Mouse (Mus musculus): ENCODE results near the gene Tac2. TPM values are rescaled to one million over a fixed set of nuclear protein-coding genes. Genes with fewer than 3 reads are reported as not detected.

Tac2 gene
- polyA plus RNA-seq (2015; fragmentation: Nextera tagmentation; extraction: Ambion mirVana): 4.5 and 6.6 TPM in 2 replicates

DNA sequence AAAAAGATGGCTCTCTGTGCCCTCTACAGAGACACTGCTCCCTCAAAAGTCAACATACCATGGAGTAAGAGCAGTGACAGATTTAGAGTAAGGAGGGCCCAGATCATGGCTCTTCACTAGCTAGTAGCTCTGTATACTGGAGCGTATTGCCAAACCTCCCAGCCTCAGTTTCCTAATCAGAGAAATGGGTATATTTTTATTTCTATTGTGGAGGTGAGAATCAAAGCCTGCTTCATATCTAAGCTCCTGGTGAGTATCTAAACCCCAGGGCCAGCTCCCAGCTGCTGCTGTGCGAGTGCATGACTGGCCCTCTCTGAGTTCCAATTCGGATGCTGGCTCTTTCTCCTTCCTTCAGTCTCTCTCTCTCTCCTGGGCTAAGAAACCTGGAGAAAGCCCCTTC is at the start of gene Tac2:
TSS of gene Tac2 (plus strand) at position 301 of the 400 bp plus-strand sequence.
- Histone ChIP-seq H3K4me2 (replicated peaks) (no peak within 1 kb of the TSS), H3K4me3 (no peak within 1 kb of the TSS), H3K4me1 (peaks cover 16% of the 10 kb centered on the region), H3K27ac (replicated peaks) (no peak within 1 kb of the TSS), H3K36me3 (no peaks in the 10 kb centered on the region), H3K9ac (replicated peaks) (no peak within 1 kb of the TSS), H3K9me3 (no peaks in the 10 kb centered on the region), H3K27me3 (no peaks in the 10 kb centered on the region; the same call in 1 of the 2 replicates)
- WGBS: 76% methylated on average over 3 of the region's 3 CpGs
- no peak for ATAC-seq (replicated peaks)

- WGBS: 85% methylated on average over 8 of the region's 8 CpGs
- Histone ChIP-seq H3K4me2 (replicated peaks) (no peak overlapping the region), H3K4me1 (peaks cover 19% of the 10 kb centered on the region), H3K9me3 (no peaks in the 10 kb centered on the region), H3K9ac (replicated peaks) (no peak overlapping the region), H3K27me3 (no peaks in the 10 kb centered on the region), H3K27ac (replicated peaks) (0 out of 2 replicates have a peak overlapping the region, but pooled peaks have one; percentile 40), H3K36me3 (no peaks in the 10 kb centered on the region), H3K4me3 (no peak overlapping the region)
- no peak for ATAC-seq (replicated peaks)
Observed at GRCm38 (mm10) chr10:127674794-127675522, 49.3 kb upstream of the Tac2 start.

DNA sequence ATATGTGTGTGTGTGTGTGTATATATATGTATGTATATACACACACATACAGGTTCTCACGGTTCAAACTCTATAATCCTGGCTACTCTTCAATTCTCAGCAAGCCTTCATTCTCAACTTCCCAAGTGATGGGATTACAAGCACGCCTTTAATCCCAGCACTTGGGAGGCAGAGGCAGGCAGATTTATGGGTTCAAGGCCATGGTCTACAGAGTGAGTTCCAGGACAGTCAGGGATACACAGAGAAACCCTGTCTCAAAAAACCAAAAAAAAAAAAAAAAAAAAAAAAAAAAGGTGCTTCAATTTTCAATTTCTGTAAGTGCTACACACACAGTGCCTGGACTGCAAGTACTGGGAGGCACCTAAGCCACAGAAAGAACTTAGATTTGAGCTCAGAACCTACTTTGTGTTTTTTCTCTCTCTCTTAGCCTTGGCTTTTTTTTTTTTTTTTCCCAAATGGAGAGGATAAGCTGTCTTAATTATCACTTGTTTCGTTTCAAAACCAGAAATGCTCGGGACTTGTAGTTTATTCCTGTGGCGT is 48.3 kb upstream of the Tac2 start:
- Histone ChIP-seq H3K4me1 (peaks cover 19% of the 10 kb centered on the region), H3K9ac (replicated peaks) (peak overlapping the region; percentile 45), H3K27ac (replicated peaks) (peak overlapping the region; percentile 78), H3K27me3 (no peaks in the 10 kb centered on the region), H3K4me2 (replicated peaks) (peak overlapping the region; percentile 56), H3K4me3 (peak overlapping the region; percentile 77), H3K9me3 (no peaks in the 10 kb centered on the region), H3K36me3 (no peaks in the 10 kb centered on the region)
- 52% methylated on average over 5 of the region's 5 CpGs for WGBS
- ATAC-seq (replicated peaks): no peak

DNA sequence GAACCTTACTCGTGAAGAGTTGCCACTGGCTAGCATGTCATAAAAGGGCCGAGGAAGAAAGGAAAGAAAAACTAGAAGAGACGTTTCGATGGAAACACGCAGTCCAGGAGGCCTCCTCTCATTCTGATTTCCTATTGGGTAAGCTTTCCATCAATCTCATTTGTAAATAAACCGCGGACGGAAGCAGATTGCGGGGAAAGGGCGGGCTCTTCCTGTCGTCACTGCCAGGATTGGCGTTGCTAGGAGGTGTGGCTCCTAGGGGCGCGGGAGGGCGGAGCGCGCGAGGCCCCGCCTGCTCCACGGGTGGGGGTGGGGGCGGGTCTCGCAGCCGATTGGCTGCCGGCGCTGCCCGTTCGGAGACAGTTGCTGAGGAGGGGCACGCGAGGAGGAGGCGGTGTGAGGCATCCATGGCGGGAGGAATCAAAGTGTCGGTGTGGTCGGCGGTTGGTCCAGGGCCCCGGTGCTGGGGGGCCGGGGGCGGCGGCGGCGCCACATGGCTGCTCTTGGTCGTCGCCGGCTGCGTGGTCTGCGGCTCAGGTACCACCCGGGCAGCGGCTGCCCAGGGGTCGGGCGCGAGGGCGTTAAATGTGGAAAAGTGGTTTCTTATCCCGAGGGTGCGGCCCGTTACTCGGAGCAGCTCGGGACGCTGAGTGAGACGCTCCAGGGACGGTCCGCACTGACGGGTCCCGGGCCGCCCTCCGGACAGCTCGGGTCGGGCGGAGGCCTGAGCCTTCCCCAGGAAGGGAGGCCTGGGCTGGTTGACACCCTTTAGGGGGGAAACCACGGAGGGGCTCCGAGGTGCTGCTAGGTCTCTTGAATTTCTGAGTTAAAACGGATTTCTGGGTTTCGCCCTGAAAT is 47.4 kb upstream of the Tac2 start:
- peak; percentile 97 for ATAC-seq (replicated peaks)
- Histone ChIP-seq H3K9me3 (no peaks in the 10 kb centered on the region), H3K27me3 (no peaks in the 10 kb centered on the region), H3K9ac (replicated peaks) (peak overlapping the region; percentile 73), H3K4me3 (peak overlapping the region; percentile 77), H3K36me3 (no peaks in the 10 kb centered on the region), H3K27ac (replicated peaks) (peak overlapping the region; percentile 78), H3K4me2 (replicated peaks) (peak overlapping the region; percentile 73), H3K4me1 (peaks cover 19% of the 10 kb centered on the region)
- WGBS: under 1% methylated on average over 71 of the region's 71 CpGs

GRCm38 (mm10) chr10:127677591-127678336 is 46.5 kb upstream of the Tac2 start:
- H3K9ac ChIP-seq (replicated peaks): peak overlapping the region; percentile 73
- no peak overlapping the region for H3K27ac ChIP-seq (replicated peaks)
- peak overlapping the region; percentile 77 for H3K4me3 ChIP-seq
- no peaks in the 10 kb centered on the region for H3K36me3 ChIP-seq
- H3K27me3 ChIP-seq: no peaks in the 10 kb centered on the region
- H3K9me3 ChIP-seq: no peaks in the 10 kb centered on the region
- H3K4me2 ChIP-seq (replicated peaks): peak overlapping the region; percentile 73
- 13% methylated on average over 14 of the region's 14 CpGs for WGBS
- peaks cover 19% of the 10 kb centered on the region for H3K4me1 ChIP-seq
- ATAC-seq (replicated peaks): peak; percentile 6; the same call in 1 of the 2 replicates

- no peak overlapping the region for H3K4me3 ChIP-seq
- peaks cover 19% of the 10 kb centered on the region for H3K4me1 ChIP-seq
- 88% methylated on average over 1 of the region's 1 CpGs for WGBS
- no peak overlapping the region for H3K27ac ChIP-seq (replicated peaks)
- ATAC-seq (replicated peaks): no peak
- H3K4me2 ChIP-seq (replicated peaks): no peak overlapping the region
- H3K36me3 ChIP-seq: no peaks in the 10 kb centered on the region
- H3K27me3 ChIP-seq: no peaks in the 10 kb centered on the region
- no peak overlapping the region for H3K9ac ChIP-seq (replicated peaks)
- no peaks in the 10 kb centered on the region for H3K9me3 ChIP-seq
Observed at GRCm38 (mm10) chr10:127679208-127679607, 45.1 kb upstream of the Tac2 start.

GRCm38 (mm10) chr10:127679881-127680280 is 44.4 kb upstream of the Tac2 start:
- peaks cover 19% of the 10 kb centered on the region for H3K4me1 ChIP-seq
- WGBS: 91% methylated on average over 3 of the region's 3 CpGs
- no peak overlapping the region for H3K4me3 ChIP-seq
- no peaks in the 10 kb centered on the region for H3K9me3 ChIP-seq
- no peak overlapping the region for H3K9ac ChIP-seq (replicated peaks)
- no peak overlapping the region for H3K27ac ChIP-seq (replicated peaks)
- no peaks in the 10 kb centered on the region for H3K36me3 ChIP-seq
- H3K27me3 ChIP-seq: no peaks in the 10 kb centered on the region
- H3K4me2 ChIP-seq (replicated peaks): no peak overlapping the region
- ATAC-seq (replicated peaks): no peak

DNA sequence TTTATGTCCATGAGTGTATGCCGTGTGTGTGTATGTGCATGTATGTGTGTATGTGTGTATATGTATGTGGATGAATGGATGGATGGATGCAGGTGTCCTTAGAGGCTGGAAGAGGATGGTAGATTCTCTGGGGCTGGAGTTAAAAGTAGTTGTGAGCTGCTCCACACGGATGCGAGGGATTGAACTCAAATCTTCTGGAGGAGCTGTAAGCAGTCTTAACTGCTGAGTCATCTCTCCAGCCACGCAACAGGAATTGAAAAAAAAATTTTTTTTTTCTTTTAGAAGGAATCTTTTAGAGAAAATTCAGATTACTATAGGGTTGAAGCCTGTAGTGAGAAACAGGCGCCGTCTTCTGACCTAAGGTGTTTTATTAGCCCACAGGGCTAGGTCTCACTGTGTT is 41.4 kb upstream of the Tac2 start:
- H3K27me3 ChIP-seq: no peaks in the 10 kb centered on the region

DNA sequence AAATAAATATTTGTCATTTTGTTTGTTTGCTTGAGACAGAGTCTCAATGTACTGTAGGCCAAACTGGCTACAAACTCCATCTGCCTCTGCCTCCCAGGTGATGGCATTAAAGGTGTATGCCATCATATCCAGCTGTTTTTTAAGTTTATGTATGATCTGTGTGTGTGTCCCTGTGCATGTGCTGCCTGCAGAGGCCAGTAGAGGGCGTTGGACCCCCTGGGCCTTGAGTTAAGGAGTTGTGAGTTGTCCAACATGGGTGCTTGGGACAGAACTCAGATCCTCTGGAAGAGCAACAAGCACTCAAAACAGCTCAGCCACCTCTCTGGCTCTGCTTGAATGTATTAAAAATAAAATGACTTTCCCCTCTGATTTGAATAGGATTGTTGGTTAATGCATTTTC is 33.2 kb upstream of the Tac2 start:
- no peaks in the 10 kb centered on the region for H3K9me3 ChIP-seq
- H3K4me2 ChIP-seq (replicated peaks): no peak overlapping the region
- peaks cover 4% of the 10 kb centered on the region for H3K36me3 ChIP-seq
- H3K9ac ChIP-seq (replicated peaks): no peak overlapping the region
- H3K27me3 ChIP-seq: no peaks in the 10 kb centered on the region
- H3K4me1 ChIP-seq: no peaks in the 10 kb centered on the region
- no peak for ATAC-seq (replicated peaks)
- WGBS: 33% methylated on average over 1 of the region's 1 CpGs
- H3K27ac ChIP-seq (replicated peaks): no peak overlapping the region
- no peak overlapping the region for H3K4me3 ChIP-seq

More for the DNA sequence above, 41.4 kb upstream of the Tac2 start:
- no peak overlapping the region for H3K4me2 ChIP-seq (replicated peaks)
- peaks cover 8% of the 10 kb centered on the region for H3K4me1 ChIP-seq
- H3K4me3 ChIP-seq: no peak overlapping the region
- H3K9ac ChIP-seq (replicated peaks): no peak overlapping the region
- H3K27ac ChIP-seq (replicated peaks): no peak overlapping the region
- 90% methylated on average over 6 of the region's 6 CpGs for WGBS
- no peaks in the 10 kb centered on the region for H3K9me3 ChIP-seq
- H3K36me3 ChIP-seq: no peaks in the 10 kb centered on the region
- ATAC-seq (replicated peaks): no peak

- Histone ChIP-seq H3K27ac (replicated peaks) (no peak overlapping the region), H3K4me3 (no peak overlapping the region), H3K9me3 (no peaks in the 10 kb centered on the region), H3K9ac (replicated peaks) (no peak overlapping the region), H3K4me1 (no peaks in the 10 kb centered on the region), H3K4me2 (replicated peaks) (no peak overlapping the region), H3K36me3 (peaks cover 9% of the 10 kb centered on the region), H3K27me3 (no peaks in the 10 kb centered on the region)
- ATAC-seq (replicated peaks): no peak
- WGBS: 53% methylated on average over 2 of the region's 2 CpGs
Observed at GRCm38 (mm10) chr10:127694636-127695035, 29.6 kb upstream of the Tac2 start.

DNA sequence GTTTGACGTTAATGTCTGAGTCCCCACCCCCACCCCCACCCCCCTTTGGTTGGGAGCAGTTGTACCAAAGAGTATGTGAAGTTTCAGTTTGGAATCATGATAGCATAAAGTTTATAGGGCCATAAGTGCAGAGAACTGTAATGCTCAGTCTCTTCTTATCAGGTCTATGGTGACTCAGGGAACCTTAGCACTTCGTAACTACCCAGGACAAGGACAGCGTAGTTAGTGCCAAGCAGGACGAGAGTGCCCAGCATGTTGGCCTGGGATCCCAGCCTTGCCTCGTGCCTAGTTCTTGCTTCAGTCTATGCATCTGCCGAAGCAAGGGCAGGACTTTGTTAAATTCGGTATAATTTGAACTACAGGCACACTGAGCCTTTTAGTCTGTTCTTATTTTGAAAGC is 28.5 kb upstream of the Tac2 start:
- no peak overlapping the region for H3K4me3 ChIP-seq
- WGBS: 94% methylated on average over 7 of the region's 7 CpGs
- H3K27ac ChIP-seq (replicated peaks): no peak overlapping the region
- no peaks in the 10 kb centered on the region for H3K9me3 ChIP-seq
- H3K9ac ChIP-seq (replicated peaks): no peak overlapping the region
- H3K36me3 ChIP-seq: peaks cover 9% of the 10 kb centered on the region
- no peaks in the 10 kb centered on the region for H3K27me3 ChIP-seq
- no peak for ATAC-seq (replicated peaks)
- H3K4me1 ChIP-seq: no peaks in the 10 kb centered on the region
- no peak overlapping the region for H3K4me2 ChIP-seq (replicated peaks)

Data from forebrain, embryonic 15.5 days (tissue).